Mouse (Mus musculus) adrenal gland, postnatal 36 days (tissue): Measurements from ENCODE around the gene Zc3h8. TPM values are rescaled to one million over a fixed set of nuclear protein-coding genes. Genes with fewer than 3 reads are reported as not detected.

Experiments used
- DNase-seq, 2 experiments: peaks; one replicate each; pipeline ENCODE4 v3.0.0; 2021; ENCODE audit warnings: mixed read lengths in 1 of 2
- microRNA-seq: library from miRNA; unstranded; fragments of <30 nt; microRNA quantifications from one replicate; pipeline ENCODE4 v1.2.0, GENCODE M21; 2021
- total RNA-seq, 2 experiments: library from RNA; stranded (reverse); gene quantifications; 2 replicates each; pipeline ENCODE4 v1.2.3; 2021

Gene Zc3h8
- total RNA-seq, 2 experiments from 2014 or later, result 3.6 to 3.9 TPM

- no peak for DNase-seq
Measured at GRCm38 (mm10) chr2:128890661-128891335, 53.1 kb downstream of the Zc3h8 start.

GRCm38 (mm10) chr2:128887866-128888550 is 55.9 kb downstream of the Zc3h8 start:
- no peak for DNase-seq

GRCm38 (mm10) chr2:128885225-128885811 is 58.6 kb downstream of the Zc3h8 start:
- DNase-seq, result no peak

- DNase-seq, result no peak
Measured at GRCm38 (mm10) chr2:128881236-128881635, 62.6 kb downstream of the Zc3h8 start.

Small RNA genes lying within 50 kb of the gene (microRNA-seq; reads per million reads assigned to microRNA genes)
- gene Gm22859, result not detected

Other genes starting within 250 kb of the Zc3h8 start
- 10 to 100 TPM in 1 of 2 experiments, 1 to 10 TPM in 1; 9.1 to 15.4 TPM for gene Mertk, start 245.1 kb downstream of the Zc3h8 start, total RNA-seq
- gene Tmem87b, start 126.0 kb downstream of the Zc3h8 start, total RNA-seq, result 10 to 100 TPM; 35.2 to 52.4 TPM
- 1 to 10 TPM; 4.6 to 4.9 TPM for gene Fbln7, start 81.1 kb downstream of the Zc3h8 start, total RNA-seq
- gene Zc3h6, start 23.3 kb upstream of the Zc3h8 start, total RNA-seq, result 1 to 10 TPM; 3.6 to 5.7 TPM
- gene Gm10762, start 23.6 kb upstream of the Zc3h8 start, total RNA-seq, result 1 to 10 TPM; 4.3 to 6.8 TPM
- gene Vinac1, start 104.1 kb upstream of the Zc3h8 start, total RNA-seq, result under 1 TPM; 0.07 to 0.10 TPM
- gene Ttl, start 121.9 kb upstream of the Zc3h8 start, total RNA-seq, result 10 to 100 TPM; 10.7 to 12.1 TPM
- gene Polr1b, start 156.9 kb upstream of the Zc3h8 start, total RNA-seq, result 10 to 100 TPM; 14.4 to 19.8 TPM
- gene Chchd5, start 185.6 kb upstream of the Zc3h8 start, total RNA-seq, result 10 to 100 TPM; 17.0 to 23.4 TPM